Mouse (Mus musculus): Measurements from ENCODE around the gene Anapc13. TPM values are rescaled to one million over a fixed set of nuclear protein-coding genes. Genes with fewer than 3 reads are reported as not detected.

Anapc13 gene
- polyA plus RNA-seq, 1 experiment from 2014 or later: 146 TPM

Other genes with a start within 250 kb of the Anapc13 start
- gene Ky, start 120.5 kb upstream of the Anapc13 start, polyA plus RNA-seq (2015; fragmentation: Nextera tagmentation; extraction: Ambion mirVana): 1.1 TPM in 2 replicates
- 33.2 and 34.4 TPM in 2 replicates for gene Cep63, start 238 bp downstream of the Anapc13 start, polyA plus RNA-seq (2015; fragmentation: Nextera tagmentation; extraction: Ambion mirVana)
- gene Amotl2, start 90.4 kb downstream of the Anapc13 start, polyA plus RNA-seq (2015; fragmentation: Nextera tagmentation; extraction: Ambion mirVana): 40.7 and 47.5 TPM in 2 replicates
- gene Ryk, start 208.6 kb downstream of the Anapc13 start, polyA plus RNA-seq (2015; fragmentation: Nextera tagmentation; extraction: Ambion mirVana): 8.9 and 9.9 TPM in 2 replicates